Mouse (Mus musculus): ENCODE data around the gene Daam1. TPM values are rescaled to one million over a fixed set of nuclear protein-coding genes. Genes with fewer than 3 reads are reported as not detected.

The Daam1 gene
- polyA plus RNA-seq, 1 experiment from 2014 or later, result 11.0 TPM

DNA sequence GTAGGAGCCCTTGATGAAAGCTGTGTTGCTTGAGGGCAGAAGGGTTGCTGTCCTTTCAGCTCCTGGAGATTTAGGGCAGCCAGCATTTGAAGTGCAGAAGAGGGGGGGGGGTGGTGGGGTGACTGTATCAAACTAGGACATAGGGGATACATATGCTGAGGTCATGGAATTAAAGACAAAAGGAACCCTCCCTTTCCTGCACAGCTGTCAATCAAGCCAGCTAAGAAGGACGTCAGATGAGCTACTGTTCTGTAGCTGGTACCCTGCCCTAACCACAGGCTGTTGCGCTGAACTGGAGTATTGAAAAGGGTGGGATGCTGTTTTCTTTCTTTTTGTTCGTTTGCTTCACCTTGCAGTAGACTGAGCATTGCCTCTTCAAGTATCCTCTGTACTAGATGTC lies 89.1 kb downstream of the Daam1 start:
- Histone ChIP-seq H3K9ac (replicated peaks; ENCODE audit: low read depth) (no peak overlapping the region), H3K4me3 (ENCODE audit: low read depth, low read length) (no peak overlapping the region), H3K36me3 (ENCODE audit: insufficient read depth, low read length) (peaks cover 26% of the 10 kb centered on the region), H3K4me2 (replicated peaks; ENCODE audit: low read depth, low read length) (no peak overlapping the region), H3K4me1 (ENCODE audit: insufficient read depth, low read depth, low read length) (peaks cover 15% of the 10 kb centered on the region; the same call in 1 of the 2 replicates), H3K27ac (ENCODE audit: low read length) (no peak overlapping the region), H3K27me3 (replicated peaks; ENCODE audit: insufficient read depth, low read length) (no peaks in the 10 kb centered on the region), H3K9me3 (ENCODE audit: low read length) (no peaks in the 10 kb centered on the region)
- DNase-seq (ENCODE audit: low spot score) (no peak), ATAC-seq (no peak)
- TF ChIP-seq CTCF (IDR thresholded peaks at IDR 0.05), result no peak
- TF ChIP-seq EP300 (IDR thresholded peaks at IDR 0.05), result no peak
- 61% methylated on average over 3 of the region's 3 CpGs for WGBS

DNA sequence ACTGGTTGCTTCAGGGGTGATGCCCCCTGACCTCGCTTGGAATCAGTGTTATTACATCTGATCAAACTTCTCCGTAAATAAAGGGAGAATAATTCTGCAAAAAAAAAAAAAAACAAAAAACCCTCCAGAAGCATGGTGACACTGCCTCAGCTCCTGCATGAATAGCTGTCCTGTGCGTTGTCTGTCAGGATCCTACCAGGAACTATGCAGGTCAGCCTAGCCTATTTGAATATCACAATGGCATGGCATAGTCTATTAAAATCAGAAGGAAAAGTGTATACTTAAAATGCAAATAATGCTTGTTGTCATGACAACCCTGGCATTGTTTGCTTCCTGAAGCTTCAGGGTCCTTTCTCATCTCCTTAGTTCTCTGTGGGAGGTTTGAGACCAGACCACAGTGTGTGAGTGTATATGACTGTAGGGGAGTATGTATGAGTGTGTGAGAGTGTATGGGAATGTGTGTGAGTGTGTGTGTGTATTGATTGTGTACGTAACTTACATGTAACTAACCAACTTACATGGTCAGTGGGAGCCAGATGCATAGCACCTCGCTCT lies 92.0 kb downstream of the Daam1 start:
- H3K9me3 ChIP-seq (ENCODE audit: low read length), result no peaks in the 10 kb centered on the region
- ATAC-seq (no peak), DNase-seq (ENCODE audit: low spot score) (no peak)
- H3K4me2 ChIP-seq (replicated peaks; ENCODE audit: low read depth, low read length), result no peak overlapping the region
- no peak overlapping the region for H3K4me3 ChIP-seq (ENCODE audit: low read depth, low read length)
- TF ChIP-seq CTCF (IDR thresholded peaks at IDR 0.05), result no peak
- no peak for TF ChIP-seq EP300 (IDR thresholded peaks at IDR 0.05)
- WGBS, result 82% methylated on average over 5 of the region's 5 CpGs
- H3K9ac ChIP-seq (replicated peaks; ENCODE audit: low read depth), result no peak overlapping the region
- H3K4me1 ChIP-seq (ENCODE audit: insufficient read depth, low read depth, low read length), result peaks cover 20% of the 10 kb centered on the region; the same call in 1 of the 2 replicates
- H3K27me3 ChIP-seq (replicated peaks; ENCODE audit: insufficient read depth, low read length), result no peaks in the 10 kb centered on the region
- H3K27ac ChIP-seq (ENCODE audit: low read length), result no peak overlapping the region
- peaks cover 4% of the 10 kb centered on the region; the same call in 1 of the 2 replicates for H3K36me3 ChIP-seq (ENCODE audit: insufficient read depth, low read length)

DNA sequence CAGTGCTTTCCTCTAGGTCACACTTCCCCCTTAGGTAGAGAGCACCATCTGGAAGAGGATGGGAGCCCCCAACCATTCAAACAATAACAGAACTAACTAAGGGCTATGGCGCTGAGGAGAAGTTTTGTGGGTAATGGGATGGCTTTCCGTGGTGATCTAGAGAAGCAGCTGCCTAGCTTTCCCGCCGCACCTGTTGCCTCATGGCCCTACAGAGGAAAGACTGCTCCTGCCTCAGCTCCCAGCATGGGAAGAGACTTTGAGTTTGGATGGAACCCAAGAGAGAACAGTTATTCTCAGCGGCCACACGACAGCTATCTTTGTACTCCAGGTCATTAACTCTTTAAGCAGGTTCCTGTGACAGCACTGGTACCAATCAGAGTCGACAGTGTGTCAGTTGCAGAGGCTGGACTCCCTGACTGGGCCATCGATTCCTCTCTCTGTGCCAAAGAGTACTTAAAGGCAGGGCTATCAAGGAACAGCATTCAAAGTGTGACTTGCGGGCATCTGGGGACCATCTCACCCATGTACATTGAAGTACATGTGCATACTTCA lies 94.2 kb downstream of the Daam1 start:
- H3K4me3 ChIP-seq (ENCODE audit: low read depth, low read length), result no peak overlapping the region
- H3K27ac ChIP-seq (ENCODE audit: low read length), result no peak overlapping the region
- 78% methylated on average over 9 of the region's 9 CpGs for WGBS
- TF ChIP-seq EP300 (IDR thresholded peaks at IDR 0.05), result no peak
- no peak for TF ChIP-seq CTCF (IDR thresholded peaks at IDR 0.05)
- H3K9me3 ChIP-seq (ENCODE audit: low read length), result no peaks in the 10 kb centered on the region
- DNase-seq (ENCODE audit: low spot score) (no peak), ATAC-seq (no peak)
- H3K4me1 ChIP-seq (ENCODE audit: insufficient read depth, low read depth, low read length), result peaks cover 15% of the 10 kb centered on the region; the same call in 1 of the 2 replicates
- peaks cover 4% of the 10 kb centered on the region; the same call in 1 of the 2 replicates for H3K36me3 ChIP-seq (ENCODE audit: insufficient read depth, low read length)
- no peaks in the 10 kb centered on the region for H3K27me3 ChIP-seq (replicated peaks; ENCODE audit: insufficient read depth, low read length)
- H3K4me2 ChIP-seq (replicated peaks; ENCODE audit: low read depth, low read length), result no peak overlapping the region
- H3K9ac ChIP-seq (replicated peaks; ENCODE audit: low read depth), result no peak overlapping the region

DNA sequence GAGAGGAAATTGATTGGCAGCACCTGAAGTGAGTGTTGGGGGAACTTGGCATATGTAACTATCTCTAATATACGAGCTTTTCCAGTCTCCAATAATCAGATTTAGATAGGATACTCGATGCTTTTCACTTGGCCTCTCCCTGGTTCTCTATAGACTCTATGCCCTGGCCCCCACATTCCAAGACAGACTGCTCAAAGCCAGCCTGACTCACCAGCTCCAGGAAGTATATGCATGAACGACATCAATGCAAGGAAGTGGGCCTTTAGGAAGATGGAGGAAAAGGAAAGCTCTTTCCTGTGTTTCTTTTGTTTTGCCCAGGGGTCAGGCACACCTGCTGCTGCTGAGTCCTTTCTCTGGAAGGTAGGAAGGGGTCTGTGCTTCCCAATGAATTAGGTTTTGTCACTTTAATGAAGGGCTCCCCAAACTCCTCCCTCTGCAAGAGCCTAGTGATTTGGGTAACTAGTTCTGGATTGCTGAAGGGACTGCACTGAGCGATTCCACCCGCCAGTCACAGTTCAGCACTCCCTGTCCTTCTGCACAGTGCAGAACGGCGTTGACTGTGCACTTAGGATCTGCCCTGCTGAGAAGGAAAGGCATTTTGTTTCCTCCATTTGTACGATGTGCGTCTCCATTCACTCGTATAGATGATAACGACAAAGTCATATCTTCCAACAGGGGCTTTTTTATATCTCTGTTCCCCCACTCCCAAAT lies 95.3 kb downstream of the Daam1 start:
- ATAC-seq, result no peak; the same call in 1 of the 2 replicates
- H3K27ac ChIP-seq (ENCODE audit: low read length), result no peak overlapping the region; the same call in 1 of the 2 replicates
- H3K4me3 ChIP-seq (ENCODE audit: low read depth, low read length), result no peak overlapping the region
- H3K9me3 ChIP-seq (ENCODE audit: low read length), result no peaks in the 10 kb centered on the region
- TF ChIP-seq EP300 (IDR thresholded peaks at IDR 0.05) (no peak), CTCF (IDR thresholded peaks at IDR 0.05) (no peak)
- peaks cover 12% of the 10 kb centered on the region; the same call in 1 of the 2 replicates for H3K4me1 ChIP-seq (ENCODE audit: insufficient read depth, low read depth, low read length)
- H3K9ac ChIP-seq (replicated peaks; ENCODE audit: low read depth), result no peak overlapping the region
- peaks cover 3% of the 10 kb centered on the region; the same call in 1 of the 2 replicates for H3K36me3 ChIP-seq (ENCODE audit: insufficient read depth, low read length)
- peak; percentile 40 for DNase-seq (ENCODE audit: low spot score)
- no peak overlapping the region for H3K4me2 ChIP-seq (replicated peaks; ENCODE audit: low read depth, low read length)
- WGBS, result 52% methylated on average over 11 of the region's 11 CpGs
- H3K27me3 ChIP-seq (replicated peaks; ENCODE audit: insufficient read depth, low read length), result no peaks in the 10 kb centered on the region

DNA sequence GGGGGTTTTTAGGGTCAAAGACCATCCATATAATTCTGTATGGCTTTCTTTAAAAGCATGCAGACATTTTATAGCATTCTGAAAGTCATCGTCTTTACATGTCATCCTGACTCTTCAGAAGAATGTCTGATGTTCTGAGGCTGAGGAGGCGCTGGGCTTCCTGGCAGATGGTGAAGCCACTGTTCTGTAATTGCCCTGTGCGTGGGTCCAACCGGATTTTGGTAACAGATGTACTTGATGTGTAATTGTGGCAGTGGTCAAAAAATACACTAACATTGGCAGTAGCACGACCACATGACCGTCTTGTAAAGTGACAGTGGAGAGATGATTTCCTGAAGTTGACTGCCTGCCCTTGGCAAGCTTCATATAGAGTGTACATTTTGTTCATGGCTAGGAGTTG lies 97.2 kb downstream of the Daam1 start:
- H3K4me2 ChIP-seq (replicated peaks; ENCODE audit: low read depth, low read length), result no peak overlapping the region
- H3K9ac ChIP-seq (replicated peaks; ENCODE audit: low read depth), result no peak overlapping the region
- ATAC-seq (no peak; the same call in 1 of the 2 replicates), DNase-seq (ENCODE audit: low spot score) (no peak)
- no peaks in the 10 kb centered on the region for H3K36me3 ChIP-seq (ENCODE audit: insufficient read depth, low read length)
- peaks cover 12% of the 10 kb centered on the region; the same call in 1 of the 2 replicates for H3K4me1 ChIP-seq (ENCODE audit: insufficient read depth, low read depth, low read length)
- TF ChIP-seq EP300 (IDR thresholded peaks at IDR 0.05) (no peak), CTCF (IDR thresholded peaks at IDR 0.05) (no peak)
- WGBS, result 68% methylated on average over 6 of the region's 6 CpGs
- H3K4me3 ChIP-seq (ENCODE audit: low read depth, low read length), result no peak overlapping the region
- no peak overlapping the region for H3K27ac ChIP-seq (ENCODE audit: low read length)
- no peaks in the 10 kb centered on the region for H3K9me3 ChIP-seq (ENCODE audit: low read length)
- H3K27me3 ChIP-seq (replicated peaks; ENCODE audit: insufficient read depth, low read length), result no peaks in the 10 kb centered on the region

DNA sequence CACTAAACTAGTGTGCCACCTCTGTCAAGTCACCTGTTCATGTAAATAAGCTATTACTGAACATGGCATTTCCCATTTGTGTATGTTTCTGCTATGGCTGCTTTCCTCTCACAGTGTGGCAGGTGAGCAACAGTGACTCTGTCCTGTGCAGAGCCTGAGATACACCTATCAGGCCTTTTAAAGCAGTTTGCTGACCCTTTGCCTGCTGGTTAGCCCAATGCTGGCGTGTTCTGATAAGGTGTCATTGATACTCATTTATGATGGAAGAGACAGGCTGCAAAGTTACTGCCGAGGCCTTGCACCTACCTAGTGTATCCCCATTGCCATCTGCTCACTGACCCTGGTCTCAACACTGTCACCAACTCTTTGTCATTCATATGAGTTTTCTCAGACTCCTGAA lies 99.0 kb downstream of the Daam1 start:
- no peaks in the 10 kb centered on the region for H3K27me3 ChIP-seq (replicated peaks; ENCODE audit: insufficient read depth, low read length)
- DNase-seq (ENCODE audit: low spot score) (no peak), ATAC-seq (no peak)
- H3K4me2 ChIP-seq (replicated peaks; ENCODE audit: low read depth, low read length), result no peak overlapping the region
- H3K4me3 ChIP-seq (ENCODE audit: low read depth, low read length), result no peak overlapping the region
- no peaks in the 10 kb centered on the region for H3K9me3 ChIP-seq (ENCODE audit: low read length)
- WGBS, result 78% methylated on average over 2 of the region's 2 CpGs
- TF ChIP-seq CTCF (IDR thresholded peaks at IDR 0.05) (no peak), EP300 (IDR thresholded peaks at IDR 0.05) (no peak)
- H3K4me1 ChIP-seq (ENCODE audit: insufficient read depth, low read depth, low read length), result peaks cover 15% of the 10 kb centered on the region; the same call in 1 of the 2 replicates
- no peaks in the 10 kb centered on the region for H3K36me3 ChIP-seq (ENCODE audit: insufficient read depth, low read length)
- H3K27ac ChIP-seq (ENCODE audit: low read length), result no peak overlapping the region
- H3K9ac ChIP-seq (replicated peaks; ENCODE audit: low read depth), result no peak overlapping the region

Measured in lung, postnatal 0 days (tissue).